Comparison of ENCODE assay signal across 22 mouse cellular contexts in the genomic region with DNA sequence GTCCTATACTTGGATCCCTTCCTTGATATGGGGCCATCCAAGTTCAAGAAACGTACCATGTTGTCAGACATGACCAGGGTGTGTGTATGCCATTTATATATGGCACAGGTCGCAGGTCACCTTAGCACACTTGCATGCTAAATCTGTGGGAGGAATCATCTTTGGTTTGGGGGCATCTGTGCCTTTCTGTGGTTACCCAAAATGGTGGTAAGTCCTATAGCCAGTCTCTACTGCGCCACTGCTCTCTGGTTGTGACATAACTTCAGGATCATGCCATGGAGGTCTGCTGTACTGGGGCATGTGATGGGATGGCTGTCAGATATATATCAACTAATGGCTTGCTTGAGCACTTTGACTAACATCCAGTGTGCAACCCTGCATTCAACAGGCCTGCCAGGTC.
A peak's percentile ranks its signal among the peaks of the same experiment; 100 is the strongest.
DNase-seq lines count a peak whose midpoint lies in the region; ATAC-seq and TF ChIP-seq lines count a peak whose summit lies in the region.
"Had no signal": no experiment of that assay in that cellular context is flagged by ENCODE, and none has a peak within 500 bp of the region (broad histone marks: within the 10 kb centered on the region; RNA-seq: fewer than 3 reads in every experiment).

No protein-coding gene starts in this region.

- WGBS in forebrain, embryonic 11.5 days, result 92% methylated on average over 3 of the region's 3 CpGs
- WGBS in forebrain, postnatal 0 days, result 96% methylated on average over 3 of the region's 3 CpGs
- 89% methylated on average over 3 of the region's 3 CpGs for WGBS in heart, embryonic 10.5 days

- intact Hi-C loops in heart, postnatal 14 days (cut with DNase I), result no loop called here

- peak; percentile 1 for DNase-seq in cerebellum, adult 11-12 months
- no peak for DNase-seq in cerebellum, postnatal 36 days
- peak; percentile 35 for DNase-seq in forebrain, embryonic 11.5 days (ENCODE audit: low spot score)
- DNase-seq in forebrain, postnatal 0 days, result no peak
- DNase-seq in heart, embryonic 10.5 days (ENCODE audit: low spot score), result peak; percentile 63
- no peak for DNase-seq in heart, postnatal 14 days
- DNase-seq: adrenal gland, adult 8-10 months; adrenal gland, postnatal 14 days; adrenal gland, postnatal 36 days; B cell, adult 2 months; cerebellum, adult 18-20 months; cerebellum, adult 8-10 months; cerebellum, adult 9-11 months had no signal

- no peaks in the 10 kb centered on the region for H3K27me3 ChIP-seq in forebrain, embryonic 11.5 days (ENCODE audit: control insufficient read depth, insufficient read depth, low read length)
- no peaks in the 10 kb centered on the region for H3K27me3 ChIP-seq in forebrain, postnatal 0 days (ENCODE audit: insufficient read depth, low read length)
- H3K27me3 ChIP-seq in heart, embryonic 10.5 days (ENCODE audit: insufficient read depth, poor library complexity, severe bottlenecking), result no peaks in the 10 kb centered on the region
- H3K27me3 ChIP-seq: CH12.LX; embryonic facial prominence, embryonic 12.5 days; forebrain, embryonic 13.5 days; Patski had no signal

- H3K27ac ChIP-seq in forebrain, embryonic 11.5 days (ENCODE audit: low read depth, low read length), result no peak overlapping the region
- no peak overlapping the region for H3K27ac ChIP-seq in forebrain, postnatal 0 days (ENCODE audit: low read depth, low read length)
- H3K27ac ChIP-seq in heart, embryonic 10.5 days, result no peak overlapping the region
- H3K27ac ChIP-seq: embryonic facial prominence, embryonic 10.5 days; embryonic facial prominence, embryonic 12.5 days; forebrain, embryonic 13.5 days had no signal

- H3K4me1 ChIP-seq in forebrain, embryonic 11.5 days (replicated peaks; ENCODE audit: control insufficient read depth, insufficient read depth, low read length), result no peaks in the 10 kb centered on the region
- H3K4me1 ChIP-seq in forebrain, postnatal 0 days (ENCODE audit: insufficient read depth), result no peaks in the 10 kb centered on the region
- no peaks in the 10 kb centered on the region for H3K4me1 ChIP-seq in heart, embryonic 10.5 days
- H3K4me1 ChIP-seq: embryonic facial prominence, embryonic 10.5 days; embryonic facial prominence, embryonic 12.5 days had no signal

- no peak for ATAC-seq in forebrain, embryonic 11.5 days (replicated peaks; ENCODE audit: low FRiP score)
- no peak for ATAC-seq in forebrain, postnatal 0 days
- ATAC-seq: activated CD4-positive, CD25-positive, alpha-beta regulatory T cell, adult 4 months; CD4-positive, CD25-positive, alpha-beta regulatory T cell, adult 4 months; forebrain, embryonic 13.5 days; forebrain, embryonic 16.5 days; Patski had no signal

- no peak overlapping the region for H3K9ac ChIP-seq in forebrain, embryonic 11.5 days (ENCODE audit: low read length)
- H3K9ac ChIP-seq in forebrain, postnatal 0 days, result no peak overlapping the region
- H3K9ac ChIP-seq: embryonic facial prominence, embryonic 12.5 days; forebrain, embryonic 13.5 days had no signal

- no peaks in the 10 kb centered on the region for H3K9me3 ChIP-seq in forebrain, embryonic 11.5 days (ENCODE audit: control insufficient read depth, low read length)
- H3K9me3 ChIP-seq in forebrain, postnatal 0 days (ENCODE audit: low read length), result no peaks in the 10 kb centered on the region
- no peaks in the 10 kb centered on the region for H3K9me3 ChIP-seq in heart, embryonic 10.5 days
- H3K9me3 ChIP-seq: embryonic facial prominence, embryonic 10.5 days; embryonic facial prominence, embryonic 12.5 days; forebrain, embryonic 13.5 days had no signal

- no peak overlapping the region for H3K4me3 ChIP-seq in forebrain, embryonic 11.5 days (ENCODE audit: low read depth, low read length)
- H3K4me3 ChIP-seq in forebrain, postnatal 0 days (ENCODE audit: low read depth, low read length), result no peak overlapping the region
- no peak overlapping the region for H3K4me3 ChIP-seq in heart, embryonic 10.5 days
- H3K4me3 ChIP-seq: embryonic facial prominence, embryonic 10.5 days; embryonic facial prominence, embryonic 12.5 days; forebrain, embryonic 13.5 days had no signal

- no peak for TF ChIP-seq CTCF in forebrain, postnatal 0 days (IDR thresholded peaks at IDR 0.05; ENCODE audit: low read depth)

- no peak overlapping the region for H3K4me2 ChIP-seq in forebrain, embryonic 11.5 days (ENCODE audit: low read depth, low read length, severe bottlenecking)
- no peak overlapping the region for H3K4me2 ChIP-seq in forebrain, postnatal 0 days (ENCODE audit: low read depth)
- H3K4me2 ChIP-seq: embryonic facial prominence, embryonic 12.5 days; forebrain, embryonic 13.5 days had no signal

- H3K36me3 ChIP-seq in forebrain, embryonic 11.5 days (ENCODE audit: control insufficient read depth, insufficient read depth, low read length), result no peaks in the 10 kb centered on the region; the same call in none of the 2 replicates
- peaks cover 47% of the 10 kb centered on the region for H3K36me3 ChIP-seq in forebrain, postnatal 0 days (ENCODE audit: insufficient read depth)
- H3K36me3 ChIP-seq in heart, embryonic 10.5 days, result peaks cover 71% of the 10 kb centered on the region
- H3K36me3 ChIP-seq: G1E had no signal

Comparison
In these comparisons a context has a peak if more than half of its experiments do, and no peak if none do; other contexts are left out.
1. DNase-seq: peak in cerebellum, adult 11-12 months (single experiment), forebrain, embryonic 11.5 days (single experiment) and heart, embryonic 10.5 days (single experiment); none in cerebellum, postnatal 36 days (0 of 2), forebrain, postnatal 0 days (single experiment) and heart, postnatal 14 days (0 of 2).